Mouse (Mus musculus) gastrocnemius, postnatal 4 days (tissue): Measurements from ENCODE around the gene Ing1. TPM values are rescaled to one million over a fixed set of nuclear protein-coding genes. Genes with fewer than 3 reads are reported as not detected.

Source experiments
- DNase-seq, 2 experiments: peaks; one replicate each; pipeline ENCODE4 v3.0.0; 2021 to 2022; ENCODE audit warnings: low spot score in 2 of 2, mixed read lengths in 2 of 2
- long read RNA-seq, 2 experiments: library from polyadenylated mRNA; stranded (forward); transcript quantifications; one replicate each; pipeline ENCODE4 v2.0.0; 2021
- total RNA-seq, 2 experiments: library from RNA; stranded (reverse); gene quantifications; 2 replicates each; pipeline ENCODE4 v1.2.3; 2021

The Ing1 gene
- total RNA-seq = 10 to 100 TPM; 39.7 to 47.8 TPM
- long read RNA-seq, experiment 1, transcript Ing1-202 (2 exons, 1,971 nt) = minor isoform, 22 of 61 reads
- long read RNA-seq, experiment 1, transcript Ing1-201 (2 exons, 2,814 nt) = major isoform, 33 of 61 reads
- long read RNA-seq, experiment 1, partial matches to known transcripts = 4 of 61 reads
- long read RNA-seq, experiment 1, other reads (novel, unspliced or antisense) = 0 of 61 reads
- long read RNA-seq, experiment 2, transcript Ing1-201 (2 exons, 2,814 nt) = major isoform, 47 of 80 reads
- long read RNA-seq, experiment 2, transcript Ing1-202 (2 exons, 1,971 nt) = minor isoform, 26 of 80 reads
- long read RNA-seq, experiment 2, partial matches to known transcripts = 0 of 80 reads
- long read RNA-seq, experiment 2, other reads (novel, unspliced or antisense) = 4 of 80 reads

DNA sequence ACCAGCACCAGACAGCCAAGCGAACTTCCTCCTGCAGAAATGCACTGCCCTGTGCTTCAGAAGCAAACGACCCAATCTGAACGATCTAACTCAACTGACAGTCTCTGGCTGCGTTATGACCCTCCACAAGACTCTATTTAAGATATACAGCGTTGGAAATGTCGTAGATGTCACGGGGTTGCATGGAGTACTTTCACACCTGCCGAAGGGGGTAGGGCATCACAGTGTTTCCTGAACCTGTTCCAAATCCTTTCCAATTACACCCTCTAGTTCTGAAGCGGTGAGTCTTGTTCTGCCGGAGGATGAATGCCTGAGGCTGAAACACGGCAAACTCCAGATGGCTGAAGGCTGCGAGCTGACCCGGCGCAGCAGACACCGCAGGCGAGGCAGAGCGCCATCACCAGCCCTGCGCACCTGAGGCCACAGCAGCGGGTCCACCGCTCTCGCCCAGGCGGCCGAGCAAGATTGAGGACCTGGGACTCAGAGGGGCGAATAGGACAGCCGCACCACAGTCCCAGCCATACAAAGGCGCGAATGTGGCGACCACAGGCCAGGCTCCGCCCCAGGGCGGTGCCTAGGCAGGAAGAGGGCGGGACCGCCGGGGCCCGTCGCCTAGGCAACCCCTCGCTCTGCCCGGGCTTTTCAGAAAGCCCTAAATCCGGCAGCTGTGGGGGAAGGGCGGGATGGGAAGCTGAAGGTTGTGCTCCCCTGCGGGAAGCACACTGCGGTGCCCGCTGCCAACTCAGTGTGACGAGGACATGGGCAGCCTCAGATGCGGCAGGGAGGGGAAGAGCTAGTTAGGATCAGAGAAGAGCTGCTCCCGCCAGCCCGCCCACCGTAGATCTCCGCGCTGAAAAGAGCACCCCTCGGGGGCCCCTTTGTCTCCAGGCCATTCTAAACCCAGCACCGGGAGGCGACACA lies at the start of gene Ing1:
TSS of gene Ing1 (plus strand) at position 773 of the 921 bp plus-strand sequence.
- DNase-seq = peak; percentile 86 to 94

DNA sequence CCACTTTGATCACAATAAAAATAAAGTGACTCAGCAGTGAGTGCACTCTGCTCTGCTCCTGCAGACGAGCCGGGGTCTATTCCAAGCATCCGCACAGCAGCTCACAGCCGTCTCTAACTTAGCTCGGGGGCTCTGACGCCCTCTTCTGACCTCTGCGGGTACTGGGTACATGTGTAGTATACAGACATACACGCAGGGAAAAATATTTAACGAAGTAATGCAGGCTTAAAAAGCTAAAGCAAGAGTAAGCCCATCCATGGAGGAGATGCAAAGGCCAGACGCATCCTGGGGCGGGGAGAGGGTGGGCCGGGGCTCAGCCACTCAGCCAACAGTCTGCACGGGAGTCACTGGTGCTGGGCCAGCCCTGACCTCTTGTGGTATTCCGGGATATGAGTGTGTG lies 49.3 kb upstream of the Ing1 start:
- DNase-seq = no peak

- DNase-seq = peak in 1 of 2 experiments; percentile 51
Measured at GRCm38 (mm10) chr8:11506802-11507201, 48.6 kb upstream of the Ing1 start.

DNA sequence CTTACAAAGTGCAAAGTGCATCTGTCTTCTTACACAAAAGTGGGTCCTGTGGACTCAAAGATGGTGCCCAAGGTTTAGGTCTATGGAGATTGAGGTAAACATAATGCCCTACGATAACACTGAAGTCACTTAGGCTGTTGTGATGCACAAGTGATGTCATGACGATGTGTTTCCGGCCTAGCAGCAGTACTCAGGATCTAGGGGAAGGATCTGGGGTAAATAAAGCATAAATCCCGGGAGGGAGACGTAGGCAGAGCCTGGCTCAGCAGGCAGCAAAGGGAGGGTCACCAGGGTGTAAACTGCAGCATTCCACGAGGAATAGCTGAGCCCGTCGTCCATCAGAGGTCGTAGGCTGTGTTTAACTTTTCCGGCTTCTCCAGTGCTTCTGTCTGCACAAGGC lies 46.5 kb upstream of the Ing1 start:
- DNase-seq = no peak

DNA sequence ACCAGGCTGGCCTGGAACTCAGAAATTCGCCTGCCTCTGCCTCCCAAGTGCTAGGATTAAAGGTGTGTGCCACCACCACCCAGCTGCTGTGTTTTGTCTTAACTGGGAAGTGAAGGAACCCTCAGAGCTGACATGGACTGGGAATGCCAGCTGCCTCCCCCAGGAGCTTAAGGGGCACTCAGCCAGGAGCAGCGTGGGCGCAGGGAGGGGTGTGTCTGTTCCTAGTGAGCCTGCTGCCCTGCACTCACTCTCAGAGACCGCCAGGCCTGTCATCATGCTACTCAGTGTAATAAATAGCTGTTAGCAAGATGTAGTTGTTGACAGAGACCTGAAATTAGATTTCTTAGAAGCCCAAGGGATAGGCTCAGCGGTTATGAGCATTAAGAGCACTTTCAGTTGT lies 44.4 kb upstream of the Ing1 start:
- no peak for DNase-seq

- DNase-seq = no peak
Measured at GRCm38 (mm10) chr8:11512711-11513110, 42.7 kb upstream of the Ing1 start.

DNA sequence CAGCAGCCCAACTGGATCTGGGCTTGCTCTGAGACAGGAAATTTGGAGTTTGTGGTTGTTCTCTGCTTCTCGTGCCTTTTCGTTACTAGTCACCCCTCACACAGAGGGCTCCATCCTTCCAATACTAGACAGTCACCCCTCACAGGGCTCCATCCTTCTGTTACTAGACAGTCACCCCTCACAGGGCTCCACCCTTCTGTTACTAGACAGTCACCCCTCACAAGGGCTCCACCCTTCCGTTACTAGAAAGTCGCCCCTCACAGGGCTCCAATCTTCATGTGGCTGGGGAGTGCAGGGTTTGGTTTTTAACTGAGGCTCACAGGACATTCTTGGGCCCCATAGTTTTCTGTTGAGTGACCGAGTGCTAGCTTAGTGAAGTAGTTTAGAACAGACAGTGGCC lies 42.1 kb upstream of the Ing1 start:
- no peak for DNase-seq

GRCm38 (mm10) chr8:11516292-11516691 lies 39.1 kb upstream of the Ing1 start:
- DNase-seq = no peak

DNA sequence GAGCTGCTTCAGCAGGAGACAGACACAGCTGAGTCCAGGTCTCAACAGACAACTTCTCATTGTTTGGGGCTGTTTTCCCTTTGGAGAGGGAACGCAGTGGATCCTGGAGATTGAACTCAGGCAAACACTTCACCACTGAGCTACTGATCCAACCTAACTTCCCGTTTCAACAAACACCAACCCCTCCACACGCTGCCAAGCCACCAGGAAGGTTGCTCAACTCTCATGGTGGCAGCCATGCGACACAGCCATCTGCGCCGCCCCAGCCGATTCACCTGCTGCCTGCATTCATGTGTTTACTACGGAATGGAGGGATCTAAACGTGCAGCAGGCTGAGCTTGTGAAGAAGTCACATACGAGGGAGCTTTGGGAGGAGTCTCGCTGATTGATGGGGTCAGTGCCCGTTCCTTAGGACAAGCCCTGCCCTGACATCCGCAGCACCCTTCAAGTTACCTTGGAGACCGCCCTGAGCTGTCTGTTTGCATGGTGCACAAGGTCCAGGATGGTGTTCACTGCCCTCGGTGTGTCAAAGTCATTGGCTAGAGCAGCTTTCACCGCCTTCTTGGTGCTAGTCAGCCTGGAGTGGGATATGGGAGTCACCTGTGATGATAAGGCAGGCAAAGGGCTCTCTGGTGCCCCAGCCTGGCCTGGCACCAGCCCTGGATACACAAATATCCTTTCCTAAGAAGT lies 37.9 kb upstream of the Ing1 start:
- DNase-seq = no peak

DNA sequence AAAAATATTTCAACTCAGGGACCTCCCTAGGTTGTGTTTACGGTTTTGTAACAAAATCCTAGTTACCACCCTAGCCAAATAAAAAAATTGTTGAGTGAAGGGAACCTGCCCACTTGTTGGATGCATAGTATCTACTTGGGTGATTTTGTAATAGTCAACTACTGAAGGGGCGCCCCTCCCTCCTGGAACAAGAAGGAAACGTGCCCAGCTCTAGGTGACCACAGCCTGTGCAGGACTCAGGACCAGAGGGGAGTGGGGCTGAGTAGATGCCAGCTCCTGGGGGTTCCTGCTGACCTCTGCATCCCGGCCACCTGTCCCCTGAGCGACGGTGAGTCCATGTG lies 37.3 kb upstream of the Ing1 start:
- DNase-seq = no peak

GRCm38 (mm10) chr8:11518676-11519075 lies 36.7 kb upstream of the Ing1 start:
- DNase-seq = no peak

DNA sequence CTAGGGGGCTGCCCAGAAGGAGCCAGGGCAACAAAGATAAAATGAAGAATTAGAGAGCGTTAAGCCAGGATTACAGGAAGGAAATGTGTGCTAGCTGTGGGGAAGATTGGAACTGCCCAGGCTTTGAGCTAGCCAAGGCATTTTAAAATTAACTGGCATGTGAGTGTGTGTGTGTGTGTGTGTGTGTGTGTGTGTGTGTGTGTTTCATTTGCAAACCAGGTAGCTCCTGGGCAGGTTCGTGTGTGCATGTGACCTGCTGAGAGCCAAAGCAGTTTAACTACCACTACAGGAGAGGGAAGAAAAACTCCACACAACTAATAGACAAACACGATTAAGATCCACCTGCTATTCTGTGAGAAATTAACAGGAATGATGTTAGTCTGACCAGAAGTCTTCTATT lies 32.0 kb upstream of the Ing1 start:
- no peak for DNase-seq

DNA sequence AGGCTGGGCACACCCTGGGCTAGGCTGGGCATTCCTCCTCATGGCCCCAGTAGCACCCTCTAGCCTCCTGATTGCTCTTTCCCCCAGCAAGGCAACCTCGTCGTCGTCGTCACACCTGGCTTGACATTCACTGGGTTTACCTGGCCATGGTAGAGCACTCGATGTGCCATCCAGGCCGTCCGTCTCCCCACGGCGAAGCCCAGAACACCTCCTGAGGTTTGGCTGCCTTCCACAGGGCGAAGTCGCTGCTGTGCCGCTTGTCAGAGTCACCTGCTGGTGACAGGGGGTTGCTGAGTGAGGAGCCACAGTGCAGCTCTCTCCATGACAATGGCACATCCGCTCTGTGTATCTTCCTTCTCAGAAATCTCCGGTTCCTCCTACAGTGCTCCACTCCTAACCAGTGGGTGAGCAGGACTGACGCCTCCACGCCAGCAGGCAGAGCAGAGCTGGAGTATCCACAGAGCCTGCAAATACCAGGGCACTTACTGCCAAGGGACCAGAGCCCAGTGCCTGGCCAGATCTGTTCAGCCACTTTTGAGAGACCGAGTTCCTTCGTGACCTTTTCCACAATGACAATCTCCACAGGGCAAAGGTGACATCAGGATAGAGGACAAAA lies 25.1 kb upstream of the Ing1 start:
- no peak for DNase-seq

DNA sequence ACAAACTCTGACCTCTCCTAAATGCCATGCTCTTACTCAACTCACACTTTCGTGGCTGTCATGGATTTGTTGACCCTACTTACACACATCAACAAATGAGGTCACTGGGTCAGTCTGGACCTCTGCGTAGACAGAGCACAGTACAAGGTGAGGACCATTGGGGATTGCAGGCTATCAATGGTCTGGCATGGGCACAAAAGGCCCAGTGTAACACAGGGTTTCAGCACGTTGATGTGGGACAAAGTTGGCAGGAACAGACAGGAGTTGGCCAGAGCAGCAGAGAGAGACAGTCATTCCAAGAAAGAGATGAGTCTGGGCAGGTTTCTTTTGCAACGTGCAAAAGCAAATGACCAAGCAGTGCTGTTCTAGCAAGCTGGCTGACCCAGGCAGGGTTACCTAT lies 24.5 kb upstream of the Ing1 start:
- no peak for DNase-seq

GRCm38 (mm10) chr8:11534494-11534893 lies 20.9 kb upstream of the Ing1 start:
- DNase-seq = no peak

DNA sequence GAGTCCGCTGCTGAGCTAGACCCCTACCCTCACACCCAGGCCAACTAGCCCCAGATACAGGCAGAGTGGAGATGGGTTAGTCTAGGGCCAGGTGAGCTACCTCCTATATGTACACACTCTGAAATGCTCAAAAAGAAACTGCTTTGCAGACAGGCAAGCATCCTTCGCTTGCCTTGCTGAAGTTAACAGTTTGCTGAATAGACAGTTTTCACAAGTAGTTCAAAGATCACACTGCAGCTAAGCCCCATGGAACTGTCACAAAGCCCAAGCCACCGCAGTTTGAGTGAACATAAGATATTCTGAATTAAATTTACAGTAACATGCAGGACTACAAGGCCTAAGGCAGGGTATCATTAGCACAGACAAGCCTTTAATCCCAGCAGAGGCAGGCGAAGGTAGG lies 16.3 kb upstream of the Ing1 start:
- no peak for DNase-seq

DNA sequence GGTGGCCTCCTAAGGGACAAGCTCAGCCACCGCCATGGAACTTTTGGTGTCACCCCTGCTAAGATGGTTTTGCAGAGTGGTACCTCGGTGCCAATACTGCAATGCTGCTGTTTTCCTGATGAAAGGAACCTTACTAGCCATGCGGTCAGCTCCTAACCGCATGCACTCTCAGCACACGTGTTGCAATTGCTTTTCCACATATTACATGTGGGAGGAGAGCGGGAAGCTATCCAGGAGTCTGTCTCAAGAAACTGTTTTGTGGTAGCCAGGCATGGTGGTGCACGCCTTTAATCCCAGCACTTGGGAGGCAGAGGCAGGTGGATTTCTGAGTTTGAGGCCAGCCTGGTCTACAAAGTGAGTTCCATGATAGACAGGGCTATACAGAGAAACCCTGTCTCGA lies 15.2 kb upstream of the Ing1 start:
- DNase-seq = no peak

- no peak for DNase-seq
Measured at GRCm38 (mm10) chr8:11542031-11542430, 13.3 kb upstream of the Ing1 start.

GRCm38 (mm10) chr8:11542866-11543265 lies 12.5 kb upstream of the Ing1 start:
- no peak for DNase-seq

DNA sequence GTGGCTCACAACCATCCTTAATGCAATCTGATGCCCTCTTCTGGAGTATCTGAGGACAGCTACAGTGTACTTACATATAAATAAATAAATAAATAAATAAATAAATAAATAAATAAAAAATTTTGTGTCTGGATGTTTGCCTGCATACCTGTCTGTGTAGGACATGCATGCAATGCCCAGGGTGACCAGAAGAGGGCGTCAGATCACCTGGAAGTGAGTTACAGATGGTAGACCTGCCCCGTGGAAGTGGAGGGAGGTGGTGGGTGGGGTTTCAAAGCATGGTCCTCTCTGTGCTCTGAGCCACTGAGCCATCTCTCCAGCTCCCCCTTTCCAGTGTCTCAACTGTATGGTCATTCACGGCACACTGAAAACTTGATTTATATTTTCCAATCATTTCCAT lies 11.0 kb upstream of the Ing1 start:
- peak in 1 of 2 experiments; percentile 41 for DNase-seq

DNA sequence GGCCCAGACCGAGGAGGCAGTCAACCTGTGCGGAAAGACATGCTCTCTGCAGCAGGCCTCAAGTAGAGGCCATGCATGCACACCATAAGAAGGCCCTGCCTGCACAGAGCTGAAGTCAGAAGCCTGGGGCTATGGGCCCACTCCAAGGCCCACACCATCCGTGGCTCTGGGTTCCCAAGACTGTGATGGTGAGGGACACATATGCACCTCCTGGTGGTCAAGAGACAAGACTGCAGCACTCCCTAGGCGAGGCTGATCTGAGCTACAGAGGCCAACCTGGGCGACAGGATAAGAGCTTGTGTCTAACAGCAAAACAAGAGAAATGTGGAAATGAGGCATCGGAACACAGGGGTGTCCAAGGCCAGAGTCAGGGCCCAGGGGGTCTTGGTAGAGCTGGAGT lies 8.3 kb upstream of the Ing1 start:
- DNase-seq = no peak
